Mouse (Mus musculus) brain, embryonic 14.5 days (tissue): ENCODE data around the gene Tmem270.

Experiments
- CTCF ChIP-seq: fragments of 200-500 bp; IDR thresholded peaks from 2 replicates; pipeline ENCODE4 v1.5.1; 2012; ENCODE audit warnings: inconsistent platforms, mild to moderate bottlenecking, moderate library complexity, borderline replicate concordance; ENCODE audit not compliant: insufficient read depth, insufficient read length; ENCODE audit errors: extremely low read depth
- POLR2A ChIP-seq: fragments of 200-500 bp; IDR thresholded peaks from 2 replicates; pipeline ENCODE4 v1.6.1; 2012; ENCODE audit warnings: mild to moderate bottlenecking, inconsistent platforms, borderline replicate concordance; ENCODE audit not compliant: poor library complexity, insufficient read depth, insufficient read length, severe bottlenecking; ENCODE audit errors: extremely low read depth

- TF ChIP-seq CTCF (no peak), POLR2A (no peak)
Observed at GRCm38 (mm10) chr5:134852873-134853272, 53.7 kb downstream of the Tmem270 start.
